Mouse (Mus musculus) hindbrain, embryonic 10.5 days (tissue): ENCODE measurements around the gene Gm44790. TPM values are rescaled to one million over a fixed set of nuclear protein-coding genes. Genes with fewer than 3 reads are reported as not detected.

ENCODE experiments used
- DNase-seq: peaks from one replicate; pipeline ENCODE4 v3.0.0-alpha.2; 2017; ENCODE audit warnings: low spot score
- H3K27ac ChIP-seq: fragments of 300-500 bp; sonication (generic); 2 replicates; pipeline ENCODE4 v1.5.1; 2016; ENCODE audit warnings: mild to moderate bottlenecking, moderate library complexity
- H3K27me3 ChIP-seq: fragments of 300-500 bp; sonication (generic); 2 replicates; pipeline ENCODE4 v1.6.1; 2016; ENCODE audit warnings: mild to moderate bottlenecking; ENCODE audit not compliant: poor library complexity, insufficient read depth, severe bottlenecking
- H3K36me3 ChIP-seq: fragments of 300-500 bp; sonication (generic); 2 replicates; pipeline ENCODE4 v1.6.1; 2016; ENCODE audit warnings: mild to moderate bottlenecking, moderate library complexity
- H3K4me1 ChIP-seq: fragments of 300-500 bp; sonication (generic); replicated peaks from 2 replicates; pipeline ENCODE4 v1.6.1; 2016; ENCODE audit warnings: mild to moderate bottlenecking
- H3K4me3 ChIP-seq: fragments of 300-500 bp; sonication (generic); 2 replicates; pipeline ENCODE4 v1.5.1; 2016; ENCODE audit warnings: mild to moderate bottlenecking, moderate library complexity
- H3K9me3 ChIP-seq: fragments of 300-500 bp; sonication (generic); 2 replicates; pipeline ENCODE4 v1.6.1; 2016; ENCODE audit warnings: mild to moderate bottlenecking, moderate library complexity
- WGBS: fragments of 180-500 bp; shearing (Covaris S2); methylation state at CpG from one replicate; pipeline ENCODE4 v1.1.7; 2016; 5-methylcytosine and 5-hydroxymethylcytosine counted together
- polyA plus RNA-seq: library from polyadenylated mRNA; unstranded; fragments of >200 nt; fragmentation: Nextera tagmentation; extraction: Ambion mirVana; gene quantifications from 2 replicates; pipeline ENCODE4 v1.2.1, GENCODE M21; 2016

The Gm44790 gene
- polyA plus RNA-seq, 1 experiment from 2014 or later, result not detected

DNA sequence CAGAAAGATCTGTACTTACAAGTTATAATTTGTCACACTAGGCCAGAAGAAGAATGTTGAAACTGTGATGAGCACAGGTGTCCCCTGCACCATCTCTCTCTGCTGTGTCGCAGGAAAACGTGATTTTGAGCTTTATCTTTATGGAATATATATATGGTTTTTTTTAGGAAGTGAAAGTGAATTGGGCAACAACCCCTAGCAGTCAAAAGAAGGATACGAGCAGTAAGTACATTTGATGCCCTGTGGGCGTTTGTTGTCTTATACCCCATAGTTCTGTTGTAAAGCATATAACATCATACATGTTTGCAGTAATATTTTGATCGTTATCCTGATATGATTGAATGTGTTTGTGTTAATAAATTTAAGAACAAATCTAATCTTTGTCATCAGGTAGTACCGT is 7.7 kb upstream of the Gm44790 start:
- H3K27me3 ChIP-seq, result no peaks in the 10 kb centered on the region
- H3K27ac ChIP-seq, result no peak overlapping the region
- H3K4me1 ChIP-seq, result no peaks in the 10 kb centered on the region
- H3K36me3 ChIP-seq, result peaks cover 99% of the 10 kb centered on the region
- no peaks in the 10 kb centered on the region for H3K9me3 ChIP-seq
- DNase-seq, result no peak
- H3K4me3 ChIP-seq, result no peak overlapping the region
- WGBS, result 94% methylated on average over 6 of the region's 6 CpGs

DNA sequence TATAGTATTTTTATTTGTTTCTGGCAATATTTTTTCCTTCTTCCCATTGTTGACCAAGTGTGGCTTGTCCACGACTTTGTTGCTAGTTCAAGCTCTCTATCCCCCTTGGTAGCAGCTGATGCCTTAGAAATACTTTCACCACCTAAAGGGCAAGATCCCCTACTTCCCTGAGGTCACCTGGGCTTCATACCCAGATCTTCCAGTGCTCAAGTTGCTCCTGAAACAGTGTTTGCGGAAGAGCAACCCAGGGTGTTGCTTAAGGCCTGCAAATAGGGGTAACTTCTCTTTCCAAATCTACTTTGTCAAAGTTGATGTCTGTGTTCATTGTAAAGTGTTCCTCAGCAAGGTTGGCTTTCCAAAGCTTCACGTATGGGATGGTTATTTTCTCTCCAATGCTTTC is 7.2 kb upstream of the Gm44790 start:
- no peak overlapping the region for H3K27ac ChIP-seq
- no peaks in the 10 kb centered on the region for H3K4me1 ChIP-seq
- H3K36me3 ChIP-seq, result peaks cover 99% of the 10 kb centered on the region
- WGBS, result 95% methylated on average over 3 of the region's 3 CpGs
- no peak overlapping the region for H3K4me3 ChIP-seq
- H3K9me3 ChIP-seq, result no peaks in the 10 kb centered on the region
- DNase-seq, result no peak
- no peaks in the 10 kb centered on the region for H3K27me3 ChIP-seq

DNA sequence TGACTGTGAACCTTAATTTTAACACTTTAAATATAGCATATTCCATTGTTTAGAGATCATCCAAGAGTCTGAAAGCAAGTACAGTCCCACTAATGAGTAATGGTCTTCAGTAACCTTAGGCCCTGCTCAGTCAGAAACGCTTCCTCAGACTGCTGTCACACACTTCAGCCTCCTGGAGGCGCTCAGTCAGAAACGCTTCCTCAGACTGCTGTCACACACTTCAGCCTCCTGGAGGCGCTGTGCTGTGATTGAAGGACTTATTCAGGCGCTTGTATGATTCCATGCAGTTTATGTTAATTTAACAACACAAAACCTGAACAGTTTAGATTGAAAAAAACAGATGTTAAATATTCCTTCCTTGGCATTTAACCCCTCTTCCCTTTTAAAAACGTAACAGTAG is 6.0 kb upstream of the Gm44790 start:
- Histone ChIP-seq H3K4me1 (no peaks in the 10 kb centered on the region), H3K27me3 (no peaks in the 10 kb centered on the region), H3K36me3 (peaks cover 99% of the 10 kb centered on the region), H3K27ac (no peak overlapping the region), H3K9me3 (no peaks in the 10 kb centered on the region), H3K4me3 (no peak overlapping the region)
- no peak for DNase-seq
- 73% methylated on average over 6 of the region's 6 CpGs for WGBS

DNA sequence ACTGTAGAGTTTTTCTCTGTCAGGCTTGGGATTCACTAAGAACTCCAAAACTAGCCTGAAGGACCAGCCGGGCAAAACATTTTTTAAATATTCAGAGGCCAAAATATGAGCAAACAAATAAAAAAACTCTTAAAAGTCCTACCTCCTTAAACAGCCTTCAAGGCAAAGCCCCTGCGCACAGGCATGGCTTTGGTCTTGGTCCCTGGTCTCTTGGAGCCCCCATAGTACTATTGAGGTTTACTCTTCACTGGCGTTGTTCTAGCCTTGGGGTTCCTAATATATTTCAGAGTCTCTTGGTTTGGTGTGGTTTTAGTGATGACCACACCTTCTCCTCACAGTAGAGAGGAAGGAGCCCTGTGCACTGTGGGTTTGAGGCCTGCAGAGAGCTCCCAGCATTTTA is 5.1 kb downstream of the Gm44790 start:
- no peak for DNase-seq
- Histone ChIP-seq H3K4me1 (no peaks in the 10 kb centered on the region), H3K27me3 (no peaks in the 10 kb centered on the region), H3K9me3 (no peaks in the 10 kb centered on the region), H3K36me3 (peaks cover 100% of the 10 kb centered on the region), H3K27ac (no peak overlapping the region), H3K4me3 (no peak overlapping the region)
- WGBS, result 94% methylated on average over 3 of the region's 3 CpGs

DNA sequence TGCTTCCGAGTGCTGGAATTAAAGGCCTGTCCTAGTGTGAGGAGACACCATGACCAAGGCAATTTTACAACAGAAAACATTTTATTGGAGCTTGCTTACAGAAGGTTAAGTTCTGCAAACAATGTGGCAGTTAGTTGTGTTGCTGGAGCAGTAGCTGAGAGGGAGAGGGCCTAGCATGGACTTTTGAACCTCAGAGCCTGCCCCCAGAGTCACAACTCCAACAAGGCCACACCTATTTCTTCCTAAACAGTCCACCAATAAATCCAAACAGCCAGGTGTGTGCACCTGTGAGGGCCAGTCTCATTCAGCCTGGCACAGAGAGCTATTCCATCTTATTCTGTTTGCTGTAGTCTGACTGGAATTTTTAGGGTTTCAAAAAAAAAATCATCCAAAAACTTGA is 7.2 kb downstream of the Gm44790 start:
- no peak for DNase-seq
- Histone ChIP-seq H3K27ac (no peak overlapping the region), H3K4me1 (peaks cover 5% of the 10 kb centered on the region; the same call in 1 of the 2 replicates), H3K4me3 (no peak overlapping the region), H3K27me3 (no peaks in the 10 kb centered on the region), H3K9me3 (no peaks in the 10 kb centered on the region), H3K36me3 (peaks cover 83% of the 10 kb centered on the region)
- WGBS, result 96% methylated on average over 1 of the region's 1 CpGs

DNA sequence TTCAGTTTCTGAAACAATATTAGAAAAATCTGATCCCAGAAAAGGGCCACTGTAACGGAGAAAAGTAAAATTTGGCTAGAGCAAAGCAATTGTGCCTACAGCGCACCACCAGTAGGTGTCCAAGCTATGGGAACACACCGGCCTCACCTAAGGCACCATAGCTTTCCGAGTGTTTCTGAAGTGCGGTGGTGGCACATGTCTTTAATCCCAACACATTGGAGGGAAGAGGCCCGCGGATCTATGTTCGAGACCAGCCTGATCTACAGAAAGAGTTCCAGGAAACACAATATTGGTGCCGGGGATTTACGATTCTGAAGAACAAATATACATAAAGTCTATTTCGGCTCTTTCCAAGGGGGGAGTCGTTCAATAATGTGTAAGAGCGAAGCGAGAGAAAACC is 11.3 kb downstream of the Gm44790 start:
- H3K4me1 ChIP-seq, result peaks cover 15% of the 10 kb centered on the region
- peak overlapping the region; percentile 93 for H3K4me3 ChIP-seq
- DNase-seq, result peak; percentile 49
- peaks cover 50% of the 10 kb centered on the region for H3K36me3 ChIP-seq
- peak overlapping the region; percentile 96 for H3K27ac ChIP-seq
- no peaks in the 10 kb centered on the region for H3K9me3 ChIP-seq
- no peaks in the 10 kb centered on the region for H3K27me3 ChIP-seq
- 3% methylated on average over 14 of the region's 14 CpGs for WGBS

DNA sequence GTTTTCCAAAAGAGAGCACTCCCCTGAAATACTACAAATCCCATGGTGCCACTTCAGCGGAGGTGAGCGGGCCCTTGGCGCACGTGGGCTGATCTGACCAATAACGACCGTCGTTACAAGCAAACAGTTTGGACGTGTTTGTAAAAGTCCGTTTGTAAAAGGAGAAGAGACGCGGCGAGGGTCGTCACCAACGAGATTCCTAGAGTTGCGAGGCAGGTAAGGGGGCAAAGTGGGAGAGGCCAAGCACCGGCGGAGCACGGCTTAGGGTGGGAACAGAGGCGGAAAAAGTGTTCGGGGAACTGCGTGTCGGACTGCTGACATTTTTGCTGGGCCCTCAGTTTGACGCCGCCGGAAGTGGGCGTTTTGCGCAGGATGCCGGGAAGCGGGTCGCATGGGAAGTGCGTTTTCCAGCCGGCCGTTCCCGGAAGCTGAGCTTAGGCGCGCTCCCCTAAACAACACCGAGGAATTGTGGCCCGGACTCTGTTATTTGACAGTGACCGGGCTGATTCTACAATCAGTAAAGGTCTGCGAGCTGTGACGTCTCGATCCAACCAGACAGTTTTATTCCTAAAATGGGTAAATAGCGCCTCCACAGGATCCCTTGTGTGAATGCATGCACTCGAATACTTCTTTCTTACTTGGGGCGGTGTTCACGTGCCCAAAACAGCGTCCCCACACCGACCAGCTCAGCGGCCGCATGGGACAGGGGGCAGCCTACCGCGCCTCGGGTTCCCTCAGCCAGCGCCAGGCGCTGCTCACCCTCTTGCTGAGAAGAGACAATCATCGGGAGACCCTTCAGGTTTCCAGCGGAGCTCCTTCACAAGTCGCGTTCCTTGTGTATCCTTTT is 12.0 kb downstream of the Gm44790 start, which contains the start of gene C87436:
TSS of gene C87436 (plus strand) at position 103 of the 847 bp plus-strand sequence.
- H3K27me3 ChIP-seq, result no peaks in the 10 kb centered on the region
- no peaks in the 10 kb centered on the region for H3K9me3 ChIP-seq
- H3K4me3 ChIP-seq, result peak within 1 kb of the TSS; percentile 93
- peak within 1 kb of the TSS; percentile 96 for H3K27ac ChIP-seq
- peaks cover 15% of the 10 kb centered on the region for H3K4me1 ChIP-seq
- WGBS, result under 1% methylated on average over 59 of the region's 59 CpGs
- peak; percentile 96 for DNase-seq
- H3K36me3 ChIP-seq, result peaks cover 50% of the 10 kb centered on the region

DNA sequence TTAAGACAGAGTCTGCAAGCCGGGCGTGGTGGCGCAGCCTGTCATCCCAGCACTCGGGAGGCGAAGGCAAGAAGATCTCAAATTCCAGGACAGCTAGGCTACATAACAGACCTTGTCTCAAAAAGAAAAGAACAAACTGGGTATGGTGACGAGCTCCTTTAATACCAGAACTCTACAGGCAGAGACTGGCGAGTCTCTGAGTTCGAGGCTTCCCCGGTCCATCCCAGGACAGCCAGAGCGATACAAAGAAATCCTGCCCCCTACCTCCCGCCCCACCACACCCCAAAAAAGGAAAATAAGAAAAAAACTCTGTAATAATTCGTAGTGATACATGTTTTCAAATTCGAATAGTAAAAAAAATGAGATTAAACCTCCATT is 12.7 kb downstream of the Gm44790 start:
- Histone ChIP-seq H3K4me3 (peak overlapping the region; percentile 93), H3K27ac (peak overlapping the region; percentile 96), H3K27me3 (no peaks in the 10 kb centered on the region), H3K4me1 (peaks cover 15% of the 10 kb centered on the region), H3K36me3 (peaks cover 50% of the 10 kb centered on the region), H3K9me3 (no peaks in the 10 kb centered on the region)
- 6% methylated on average over 13 of the region's 13 CpGs for WGBS
- DNase-seq, result no peak

DNA sequence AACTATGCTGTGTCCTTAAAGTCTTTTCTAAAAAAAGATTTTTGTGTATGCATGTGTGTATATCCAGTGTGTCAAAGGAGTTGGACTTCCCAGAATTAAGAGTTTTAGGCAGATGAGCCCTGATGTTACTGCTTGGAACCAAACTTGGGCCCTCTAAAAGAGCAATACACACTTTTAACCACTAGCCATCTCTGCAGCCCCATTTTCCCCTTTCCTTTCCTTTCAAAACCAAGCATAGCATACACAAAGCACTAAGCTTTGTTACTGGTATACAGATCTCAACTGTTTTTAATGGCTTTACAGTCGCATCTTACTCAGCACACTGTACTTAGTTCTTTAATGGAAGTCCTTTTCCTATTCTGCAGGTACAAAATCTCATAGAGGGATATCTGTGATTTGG is 13.1 kb downstream of the Gm44790 start:
- Histone ChIP-seq H3K4me3 (peak overlapping the region; percentile 93), H3K27ac (peak overlapping the region; percentile 96), H3K27me3 (no peaks in the 10 kb centered on the region), H3K9me3 (no peaks in the 10 kb centered on the region), H3K4me1 (peaks cover 15% of the 10 kb centered on the region), H3K36me3 (peaks cover 50% of the 10 kb centered on the region)
- DNase-seq, result no peak
- 94% methylated on average over 1 of the region's 1 CpGs for WGBS

DNA sequence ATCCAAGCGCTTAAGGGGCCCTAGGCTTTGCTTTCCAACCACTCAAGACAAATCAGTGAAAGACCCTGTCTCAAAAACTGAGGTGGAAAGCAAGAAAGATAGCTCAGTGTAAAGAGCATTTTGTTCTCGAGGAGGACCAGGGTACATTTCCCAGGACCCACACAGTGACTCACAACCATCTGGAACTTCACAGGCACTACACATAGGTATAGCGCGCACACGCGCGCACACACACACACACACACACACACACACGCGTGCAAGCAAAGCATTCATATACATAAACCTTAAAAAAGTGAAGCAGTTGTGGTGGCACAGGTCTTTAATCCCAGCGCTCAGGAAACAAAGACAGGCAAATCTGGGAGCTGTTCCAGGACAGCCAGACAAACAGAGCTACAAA is 15.1 kb downstream of the Gm44790 start:
- H3K27me3 ChIP-seq, result no peaks in the 10 kb centered on the region
- H3K4me3 ChIP-seq, result no peak overlapping the region
- H3K9me3 ChIP-seq, result no peaks in the 10 kb centered on the region
- peaks cover 50% of the 10 kb centered on the region for H3K36me3 ChIP-seq
- WGBS, result 96% methylated on average over 10 of the region's 10 CpGs
- H3K27ac ChIP-seq, result no peak overlapping the region
- H3K4me1 ChIP-seq, result peaks cover 15% of the 10 kb centered on the region
- DNase-seq, result no peak

DNA sequence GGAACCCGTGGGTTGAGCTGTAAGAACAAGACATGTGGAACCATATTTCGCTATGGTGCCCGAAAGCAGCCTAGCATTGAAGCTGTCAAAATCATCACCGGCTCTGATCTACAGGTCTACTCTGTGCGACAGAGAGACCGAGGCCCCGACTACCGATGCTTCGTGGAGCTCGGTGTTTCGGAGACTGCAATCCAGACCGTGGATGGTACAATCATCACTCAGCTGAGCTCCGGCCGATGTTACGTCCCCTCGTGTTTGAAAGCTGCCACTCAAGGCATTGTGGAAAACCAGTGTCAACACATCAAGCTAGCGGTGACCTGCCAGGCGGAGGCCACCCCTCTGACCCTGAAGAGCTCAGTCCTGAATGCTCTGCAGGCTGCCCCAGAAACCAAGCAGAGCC is 19.1 kb downstream of the Gm44790 start:
- H3K36me3 ChIP-seq, result peaks cover 83% of the 10 kb centered on the region

DNA sequence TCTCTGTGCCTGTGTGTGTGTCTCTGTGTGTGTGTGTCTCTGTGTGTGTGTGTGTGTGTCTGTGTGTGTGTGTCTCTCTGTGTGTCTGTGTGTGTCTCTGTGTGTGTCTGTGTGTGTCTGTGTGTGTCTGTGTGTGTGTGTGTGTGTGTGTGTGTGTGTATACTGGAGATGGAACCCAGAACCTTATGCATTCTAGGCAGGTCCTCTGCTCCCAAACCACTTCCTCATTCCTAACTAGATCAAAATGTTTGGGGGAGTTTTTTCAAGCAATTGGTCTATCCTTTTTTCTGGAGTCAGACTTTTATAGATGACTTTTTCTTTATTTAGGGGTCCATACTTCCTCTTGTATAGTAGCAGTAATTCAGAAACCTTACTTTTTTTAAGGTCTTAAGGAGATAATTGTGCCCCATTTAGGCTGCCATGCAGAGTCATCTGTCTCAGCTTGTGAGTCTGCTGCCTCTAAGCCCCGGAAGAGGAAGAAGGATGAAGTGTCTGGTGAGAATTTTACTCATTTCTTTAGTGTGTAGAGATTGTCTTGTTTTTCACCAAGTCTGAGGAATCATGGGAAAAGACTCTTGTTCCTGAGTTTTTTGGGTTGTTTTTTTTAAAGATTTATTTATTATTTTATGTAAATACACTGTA is 20.6 kb downstream of the Gm44790 start:
- peaks cover 88% of the 10 kb centered on the region for H3K36me3 ChIP-seq
- no peaks in the 10 kb centered on the region for H3K9me3 ChIP-seq
- H3K4me1 ChIP-seq, result no peaks in the 10 kb centered on the region
- no peak overlapping the region for H3K4me3 ChIP-seq
- 93% methylated on average over 1 of the region's 1 CpGs for WGBS
- no peak for DNase-seq
- no peaks in the 10 kb centered on the region for H3K27me3 ChIP-seq
- no peak overlapping the region for H3K27ac ChIP-seq

More for the DNA sequence above, 19.1 kb downstream of the Gm44790 start:
- Histone ChIP-seq H3K27ac (no peak overlapping the region), H3K4me3 (no peak overlapping the region), H3K9me3 (no peaks in the 10 kb centered on the region), H3K27me3 (no peaks in the 10 kb centered on the region), H3K4me1 (no peaks in the 10 kb centered on the region)
- WGBS, result 92% methylated on average over 18 of the region's 18 CpGs
- DNase-seq, result no peak

DNA sequence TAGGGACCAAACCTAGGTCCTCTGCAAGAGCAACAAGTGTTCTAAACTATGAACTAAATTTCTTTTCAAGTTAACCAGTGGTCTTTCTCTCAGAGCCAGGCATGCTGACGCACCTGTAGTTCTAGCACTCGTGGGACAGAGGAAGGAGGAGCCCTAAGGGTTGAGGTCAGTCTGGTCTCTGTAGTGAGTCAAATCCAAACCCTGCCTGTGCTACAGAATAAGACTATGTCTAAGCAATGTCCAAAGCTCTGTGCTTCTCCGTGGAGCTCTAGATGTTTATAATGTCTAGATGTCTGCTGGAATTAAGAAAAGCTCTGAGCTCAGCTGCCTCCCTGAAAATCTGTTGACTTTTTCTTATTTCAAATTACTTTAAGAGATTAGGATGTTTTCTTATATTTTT is 30.3 kb downstream of the Gm44790 start:
- Histone ChIP-seq H3K27me3 (no peaks in the 10 kb centered on the region), H3K4me3 (no peak overlapping the region), H3K4me1 (no peaks in the 10 kb centered on the region), H3K9me3 (no peaks in the 10 kb centered on the region), H3K36me3 (peaks cover 87% of the 10 kb centered on the region), H3K27ac (no peak overlapping the region)
- no peak for DNase-seq
- WGBS, result 92% methylated on average over 3 of the region's 3 CpGs
